Mouse (Mus musculus) heart, postnatal 4 days (tissue): ENCODE data around the gene Enho. TPM values are rescaled to one million over a fixed set of nuclear protein-coding genes. Genes with fewer than 3 reads are reported as not detected.
"Not testable (repeated sequence)": the region's sequence is repeated elsewhere in the genome, so short reads cannot be mapped to it uniquely, and the experiment has no call there.

Experiments
- DNase-seq: peaks from one replicate; pipeline ENCODE4 v3.0.0; 2021
- total RNA-seq, 2 experiments: library from RNA; stranded (reverse); gene quantifications; 2 replicates each; pipeline ENCODE4 v1.2.3; 2021

Gene Enho
- 1 to 10 TPM; 5.5 to 5.8 TPM for total RNA-seq

GRCm38 (mm10) chr4:41639913-41640507 lies at the start of gene Enho:
TSS of gene Enho (minus strand) at chr4:41640324.
- DNase-seq = peak; percentile 97

- not testable (repeated sequence) for DNase-seq
Observed at GRCm38 (mm10) chr4:41688562-41688961, 48.4 kb upstream of the Enho start.

- not testable (repeated sequence) for DNase-seq
Observed at GRCm38 (mm10) chr4:41685882-41686492, 45.9 kb upstream of the Enho start.

GRCm38 (mm10) chr4:41684931-41685453 lies 44.9 kb upstream of the Enho start:
- not testable (repeated sequence) for DNase-seq

- not testable (repeated sequence) for DNase-seq
Observed at GRCm38 (mm10) chr4:41684131-41684930, 44.2 kb upstream of the Enho start.

- not testable (repeated sequence) for DNase-seq
Observed at GRCm38 (mm10) chr4:41683303-41683702, 43.2 kb upstream of the Enho start.

GRCm38 (mm10) chr4:41682789-41683188 lies 42.7 kb upstream of the Enho start:
- DNase-seq = no peak

- no peak for DNase-seq
Observed at GRCm38 (mm10) chr4:41681947-41682346, 41.8 kb upstream of the Enho start.

GRCm38 (mm10) chr4:41681176-41681575 lies 41.1 kb upstream of the Enho start:
- DNase-seq = no peak

GRCm38 (mm10) chr4:41679291-41679690 lies 39.2 kb upstream of the Enho start:
- no peak for DNase-seq

- no peak for DNase-seq
Observed at GRCm38 (mm10) chr4:41678863-41679262, 38.7 kb upstream of the Enho start.

GRCm38 (mm10) chr4:41677006-41677629 lies 37.0 kb upstream of the Enho start:
- DNase-seq = peak; percentile 66

GRCm38 (mm10) chr4:41676248-41677005 lies 36.3 kb upstream of the Enho start:
- no peak for DNase-seq

- no peak for DNase-seq
Observed at GRCm38 (mm10) chr4:41673186-41673585, 33.1 kb upstream of the Enho start.

GRCm38 (mm10) chr4:41672522-41672963 lies 32.4 kb upstream of the Enho start:
- no peak for DNase-seq

GRCm38 (mm10) chr4:41671963-41672480 lies 31.9 kb upstream of the Enho start:
- no peak for DNase-seq

GRCm38 (mm10) chr4:41671500-41671899 lies 31.4 kb upstream of the Enho start:
- DNase-seq = no peak

- DNase-seq = no peak
Observed at GRCm38 (mm10) chr4:41670836-41671235, 30.7 kb upstream of the Enho start.

GRCm38 (mm10) chr4:41666646-41667045 lies 26.5 kb upstream of the Enho start:
- DNase-seq = no peak

- DNase-seq = no peak
Observed at GRCm38 (mm10) chr4:41665009-41665675, 25.0 kb upstream of the Enho start.

- no peak for DNase-seq
Observed at GRCm38 (mm10) chr4:41664533-41664932, 24.4 kb upstream of the Enho start.
